Mouse (Mus musculus) CD4-positive helper T cell, adult 2 months (primary cell): ENCODE data around the gene Csf2rb.
"Not testable (repeated sequence)": the region's sequence is repeated elsewhere in the genome, so short reads cannot be mapped to it uniquely, and the experiment has no call there.

Source experiments
- DNase-seq: peaks from one replicate; pipeline ENCODE4 v3.0.0-alpha.2; 2012; ENCODE audit warnings: low read depth, missing footprints, low spot score

The Csf2rb gene

DNA sequence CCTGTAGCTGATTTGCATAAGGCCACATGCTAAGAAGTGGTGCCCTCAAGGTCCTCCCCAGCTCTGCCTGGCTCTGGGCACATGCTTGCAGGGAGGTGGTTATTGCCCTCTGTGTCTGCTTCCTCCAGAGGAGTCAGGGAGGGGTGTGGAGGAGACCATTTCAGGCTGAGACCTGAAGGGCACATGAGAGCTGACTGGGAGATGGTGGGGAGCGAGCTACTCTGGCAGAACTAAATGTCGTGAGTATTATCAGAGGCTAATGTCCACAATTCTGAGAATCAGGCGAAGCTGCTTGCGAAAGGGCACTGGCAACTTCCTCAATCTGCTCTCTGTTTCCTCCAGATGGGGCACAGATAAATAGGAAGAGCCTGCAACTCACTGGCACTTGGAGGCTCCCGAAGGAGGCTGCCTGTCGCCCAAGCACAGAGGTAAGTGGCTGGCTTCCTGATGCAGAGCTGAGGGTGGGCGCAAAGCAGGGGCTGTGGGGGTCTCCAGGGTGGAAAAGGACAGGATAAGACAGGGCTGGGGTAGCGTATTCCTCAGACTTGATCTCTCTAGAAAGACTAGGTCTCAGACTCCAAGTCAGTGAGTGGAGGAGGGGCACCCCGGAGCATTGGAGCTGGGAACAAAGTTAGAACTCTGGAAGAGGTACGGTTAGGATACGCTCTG, at the start of gene Csf2rb:
Csf2rb (plus strand) TSS at position 82 of the 669 bp plus-strand sequence.
- no peak for DNase-seq

- no peak for DNase-seq
Observed at GRCm38 (mm10) chr15:78278308-78278707, 47.2 kb upstream of the Csf2rb start.

- DNase-seq: no peak
Observed at GRCm38 (mm10) chr15:78287941-78288340, 37.6 kb upstream of the Csf2rb start.

GRCm38 (mm10) chr15:78289775-78290174, 35.8 kb upstream of the Csf2rb start:
- not testable (repeated sequence) for DNase-seq

GRCm38 (mm10) chr15:78293228-78293627, 32.3 kb upstream of the Csf2rb start:
- not testable (repeated sequence) for DNase-seq

GRCm38 (mm10) chr15:78293716-78294115, 31.8 kb upstream of the Csf2rb start:
- no peak for DNase-seq

- DNase-seq: no peak
Observed at GRCm38 (mm10) chr15:78298558-78298957, 27.0 kb upstream of the Csf2rb start.

GRCm38 (mm10) chr15:78299641-78300040, 25.9 kb upstream of the Csf2rb start:
- DNase-seq: no peak

- no peak for DNase-seq
Observed at GRCm38 (mm10) chr15:78300773-78301172, 24.8 kb upstream of the Csf2rb start.

- DNase-seq: no peak
Observed at GRCm38 (mm10) chr15:78302718-78303117, 22.8 kb upstream of the Csf2rb start.

- DNase-seq: no peak
Observed at GRCm38 (mm10) chr15:78303665-78304233, 21.8 kb upstream of the Csf2rb start.

GRCm38 (mm10) chr15:78305341-78305933, 20.1 kb upstream of the Csf2rb start, which contains the start of gene Csf2rb2:
Gene Csf2rb2 (minus strand): TSS chr15:78305721.
- DNase-seq: no peak

DNA sequence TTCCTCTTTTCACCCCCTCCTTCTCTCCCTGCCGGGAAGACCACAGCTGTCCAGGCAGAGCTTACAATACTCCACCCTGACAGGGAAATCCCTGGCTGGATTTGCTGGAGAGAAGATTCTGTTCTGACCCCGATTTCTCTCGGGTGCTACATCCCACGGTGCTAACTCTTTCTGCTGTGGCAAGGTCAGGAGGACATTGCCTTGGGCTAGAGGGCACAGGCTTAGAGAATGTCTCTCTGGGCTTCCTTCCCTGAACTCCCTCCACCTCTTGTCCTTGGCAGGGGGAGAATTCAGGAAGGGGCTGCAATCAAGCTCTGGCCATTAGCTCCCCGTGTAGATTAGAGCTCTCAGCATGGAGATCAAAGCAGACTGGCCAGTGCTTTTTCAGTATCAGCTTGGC, 15.7 kb upstream of the Csf2rb start:
- DNase-seq: no peak

DNA sequence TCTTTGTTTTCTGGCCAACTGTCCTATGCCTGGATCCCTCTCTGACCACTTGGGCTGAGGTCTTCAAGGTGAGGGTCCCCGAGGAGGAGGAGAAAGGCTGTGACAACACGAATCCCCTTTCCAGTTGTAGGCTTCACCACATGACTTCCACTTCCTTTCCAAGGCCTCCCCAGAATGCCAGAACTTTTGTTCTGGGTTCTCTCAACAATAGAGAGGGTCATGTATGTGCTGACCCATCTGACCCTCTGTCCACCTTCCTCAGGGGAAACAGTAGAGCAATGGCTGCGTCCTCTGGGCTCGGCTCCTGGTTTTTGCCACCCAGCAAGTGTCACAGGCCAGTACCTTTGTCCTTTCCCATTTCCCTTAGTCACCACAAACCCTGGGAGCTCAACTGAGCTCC, 14.6 kb upstream of the Csf2rb start:
- DNase-seq: no peak

DNA sequence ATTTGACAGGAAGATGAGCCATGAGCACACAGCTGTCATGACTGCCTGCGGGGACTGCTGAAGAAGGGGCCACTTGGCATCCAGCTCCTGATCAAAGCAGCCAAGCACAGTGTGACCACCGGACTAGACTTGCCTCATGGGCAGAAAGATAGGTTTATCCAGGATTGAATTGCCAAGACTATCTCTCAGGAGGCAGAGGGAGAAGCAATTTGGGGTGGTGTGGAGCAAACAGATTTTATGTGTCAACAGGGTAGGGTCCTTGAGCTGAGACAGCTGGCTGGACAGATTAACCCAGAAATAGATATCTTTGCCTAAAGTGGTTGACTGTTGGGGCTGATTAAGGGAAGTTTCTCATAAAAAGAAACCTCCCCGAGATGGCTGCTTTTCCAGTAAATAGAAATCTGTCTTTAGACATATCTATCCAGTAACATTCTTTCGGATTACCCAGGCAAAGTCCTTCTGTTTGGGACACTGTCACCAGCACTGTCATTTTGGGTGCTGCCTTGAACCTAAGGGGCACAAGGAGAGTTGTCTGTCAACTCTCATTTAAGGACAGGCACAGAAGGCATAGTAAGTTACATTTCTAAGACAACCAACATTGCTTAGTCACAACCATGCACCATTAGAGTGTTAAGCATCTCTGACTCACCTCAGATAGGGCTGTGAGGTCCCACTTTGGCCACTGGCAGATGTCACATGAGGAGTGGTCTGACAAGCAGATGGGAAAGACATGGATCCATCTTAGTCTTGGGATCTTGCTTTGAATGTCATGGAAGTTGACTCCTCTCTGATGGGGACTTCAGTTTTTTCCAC, 12.9 kb upstream of the Csf2rb start:
- not testable (repeated sequence) for DNase-seq

DNA sequence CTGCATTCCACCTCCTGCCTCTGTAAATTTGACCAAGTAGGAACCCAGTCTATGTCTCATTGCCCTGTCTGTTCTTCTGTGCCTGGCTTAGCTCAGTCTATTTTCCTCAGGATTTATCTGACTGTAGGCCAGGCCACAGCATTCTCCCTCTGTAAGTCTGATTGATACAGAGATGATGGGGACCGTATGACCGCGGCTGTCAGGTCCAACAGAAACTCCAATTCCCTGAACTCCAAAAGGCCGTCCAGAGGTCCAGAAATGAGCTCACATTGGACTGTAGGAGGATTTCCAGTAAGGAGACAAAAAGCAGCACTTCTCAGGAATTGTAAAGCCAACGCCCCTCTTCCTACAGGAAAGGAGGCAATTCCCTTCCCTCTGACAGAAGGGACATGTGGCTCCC, 11.9 kb upstream of the Csf2rb start:
- not testable (repeated sequence) for DNase-seq

GRCm38 (mm10) chr15:78318338-78319171, 7.0 kb upstream of the Csf2rb start:
- DNase-seq: not testable (repeated sequence)

DNA sequence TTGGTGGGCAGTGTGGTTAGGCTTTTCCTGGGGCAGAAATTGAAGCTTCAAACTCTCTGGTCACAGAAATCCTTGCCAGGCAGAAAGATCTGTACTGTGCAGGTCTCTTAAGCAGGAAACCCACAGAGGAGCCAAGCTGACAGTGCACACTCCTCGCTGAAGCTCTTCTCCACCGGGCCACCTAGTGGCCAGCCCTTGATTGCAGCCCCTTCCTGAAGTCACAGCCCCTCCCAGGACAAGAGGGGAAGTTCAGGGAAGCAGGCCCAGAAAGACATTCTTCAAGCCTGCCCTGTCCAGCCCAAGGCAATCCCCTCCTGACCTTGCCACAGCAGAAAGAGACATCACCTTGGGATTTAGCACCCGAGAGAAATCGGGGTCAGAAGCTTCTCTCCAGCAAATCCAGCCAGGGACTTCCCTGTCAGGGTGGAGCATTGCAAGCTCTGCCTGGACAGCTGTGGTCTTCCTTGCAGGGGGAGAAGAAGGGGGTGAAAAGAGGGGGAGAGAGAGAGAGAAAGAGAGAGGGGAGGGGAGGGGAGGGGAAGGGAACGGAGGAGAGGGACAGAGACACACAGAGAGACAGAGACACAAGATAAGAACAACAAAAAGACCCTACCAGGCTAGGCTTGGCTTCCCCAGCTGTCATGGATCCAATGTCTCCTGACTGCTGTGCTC, 4.6 kb upstream of the Csf2rb start:
- DNase-seq: peak; percentile 14

- no peak for DNase-seq
Observed at GRCm38 (mm10) chr15:78323366-78323765, 2.2 kb upstream of the Csf2rb start.

DNA sequence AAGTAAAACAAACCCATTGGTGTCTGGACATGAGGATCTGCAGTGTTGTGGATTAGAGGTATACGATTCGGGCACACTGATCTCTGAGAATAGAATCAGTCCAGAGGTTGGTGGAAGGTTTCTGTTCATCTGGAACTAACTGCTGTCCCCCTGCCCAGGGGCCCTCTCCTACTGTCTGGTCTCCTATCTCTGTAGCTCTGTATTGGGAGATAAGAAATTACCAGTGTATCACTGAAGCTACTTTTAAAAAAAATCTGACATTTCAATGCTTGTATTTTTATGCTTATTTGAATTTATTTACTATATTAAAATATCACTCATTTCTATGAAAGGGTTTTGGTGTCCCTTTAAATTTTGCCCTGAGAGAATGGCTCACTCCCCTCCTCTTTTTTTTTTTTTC, 1.3 kb upstream of the Csf2rb start:
- no peak for DNase-seq

DNA sequence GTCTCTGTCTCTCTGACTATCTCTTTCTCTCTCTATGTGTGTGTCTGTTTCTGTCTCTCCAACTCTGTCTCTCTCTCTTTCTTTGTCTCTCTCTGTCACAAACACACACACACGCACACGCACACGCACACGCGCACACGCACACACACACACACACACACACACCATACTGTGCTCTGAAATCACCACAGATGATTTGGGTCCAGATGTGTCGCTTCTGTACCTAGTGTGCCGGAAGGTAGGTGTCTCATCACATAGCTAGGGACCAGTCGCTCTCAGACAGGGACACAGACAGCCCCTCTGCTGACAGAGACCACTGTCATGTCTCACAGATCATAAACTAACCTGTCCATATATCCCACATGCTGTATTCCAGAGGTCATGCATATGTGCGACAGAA, 1.2 kb downstream of the Csf2rb start:
- DNase-seq: no peak
